Mouse (Mus musculus) liver, embryonic 12.5 days (tissue): ENCODE data around the gene Egfl8. TPM values are rescaled to one million over a fixed set of nuclear protein-coding genes. Genes with fewer than 3 reads are reported as not detected.
A peak's percentile ranks its signal among the peaks of the same experiment; 100 is the strongest.

ENCODE experiments used
- ATAC-seq: fragments of 200-750 bp; cut with Nextera tagmentation; 2 replicates; pipeline ENCODE4 v1.8.0; 2017; ENCODE audit warnings: moderate number of reproducible peaks, mild to moderate bottlenecking, moderate library complexity
- H3K27ac ChIP-seq: fragments of 300-500 bp; sonication (generic); 2 replicates; pipeline ENCODE4 v1.5.1; 2016; ENCODE audit warnings: mild to moderate bottlenecking
- H3K27me3 ChIP-seq: fragments of 300-500 bp; sonication (generic); replicated peaks from 2 replicates; pipeline ENCODE4 v1.6.1; 2016; ENCODE audit warnings: mild to moderate bottlenecking, moderate library complexity
- H3K36me3 ChIP-seq: fragments of 300-500 bp; sonication (generic); 2 replicates; pipeline ENCODE4 v1.6.1; 2016; ENCODE audit warnings: mild to moderate bottlenecking, moderate library complexity
- H3K4me1 ChIP-seq: fragments of 300-500 bp; sonication (generic); 2 replicates; pipeline ENCODE4 v1.6.1; 2016
- H3K4me2 ChIP-seq: fragments of 300-500 bp; sonication (generic); 2 replicates; pipeline ENCODE4 v1.6.1; 2016; ENCODE audit warnings: mild to moderate bottlenecking, moderate library complexity
- H3K4me3 ChIP-seq: fragments of 300-500 bp; sonication (generic); 2 replicates; pipeline ENCODE4 v1.5.1; 2016; ENCODE audit warnings: mild to moderate bottlenecking, moderate library complexity
- H3K9ac ChIP-seq: fragments of 300-500 bp; sonication (generic); 2 replicates; pipeline ENCODE4 v1.6.1; 2016; ENCODE audit warnings: mild to moderate bottlenecking, moderate library complexity
- H3K9me3 ChIP-seq: fragments of 300-500 bp; sonication (generic); replicated peaks from 2 replicates; pipeline ENCODE4 v1.6.1; 2016; ENCODE audit warnings: mild to moderate bottlenecking, moderate library complexity
- WGBS: fragments of 180-500 bp; shearing (Covaris S2); methylation state at CpG from one replicate; pipeline ENCODE4 v1.1.7; 2016; ENCODE audit not compliant: insufficient replicate concordance; 5-methylcytosine and 5-hydroxymethylcytosine counted together
- polyA plus RNA-seq: library from polyadenylated mRNA; unstranded; fragments of >200 nt; fragmentation: Nextera tagmentation; extraction: Ambion mirVana; gene quantifications from 2 replicates; pipeline ENCODE4 v1.2.1, GENCODE M21; 2016

Gene Egfl8
- polyA plus RNA-seq = 0.45 and 0.50 TPM in 2 replicates

DNA sequence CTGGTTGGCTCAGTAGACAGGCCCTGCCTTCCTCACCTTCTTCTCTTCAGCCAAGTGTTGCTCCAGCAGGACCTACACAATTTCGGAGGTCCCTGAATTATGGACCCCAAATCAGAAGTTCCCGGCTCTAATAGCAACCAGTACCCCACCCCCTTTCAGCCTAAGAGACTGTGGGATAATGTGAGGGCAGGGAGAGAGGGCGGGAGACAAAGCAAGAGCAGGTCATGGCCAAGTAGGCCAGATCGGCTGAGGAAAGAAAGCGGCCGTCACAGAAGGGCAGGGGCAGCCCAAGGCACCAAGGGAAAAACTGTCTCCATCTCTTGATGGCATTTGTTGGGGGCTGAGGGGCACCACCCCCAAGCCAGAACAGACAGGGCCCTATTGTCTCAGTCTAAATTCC, at the start of gene Egfl8:
Egfl8 (minus strand) TSS at position 101 of the 400 bp plus-strand sequence.
- no peak for ATAC-seq
- H3K4me2 ChIP-seq = no peak within 1 kb of the TSS
- H3K9ac ChIP-seq = no peak within 1 kb of the TSS
- H3K4me1 ChIP-seq = peaks cover 25% of the 10 kb centered on the region
- no peak within 1 kb of the TSS for H3K27ac ChIP-seq
- H3K9me3 ChIP-seq = no peaks in the 10 kb centered on the region
- no peak within 1 kb of the TSS for H3K4me3 ChIP-seq
- 66% methylated on average over 6 of the region's 6 CpGs for WGBS
- H3K36me3 ChIP-seq = peaks cover 62% of the 10 kb centered on the region
- no peaks in the 10 kb centered on the region for H3K27me3 ChIP-seq

DNA sequence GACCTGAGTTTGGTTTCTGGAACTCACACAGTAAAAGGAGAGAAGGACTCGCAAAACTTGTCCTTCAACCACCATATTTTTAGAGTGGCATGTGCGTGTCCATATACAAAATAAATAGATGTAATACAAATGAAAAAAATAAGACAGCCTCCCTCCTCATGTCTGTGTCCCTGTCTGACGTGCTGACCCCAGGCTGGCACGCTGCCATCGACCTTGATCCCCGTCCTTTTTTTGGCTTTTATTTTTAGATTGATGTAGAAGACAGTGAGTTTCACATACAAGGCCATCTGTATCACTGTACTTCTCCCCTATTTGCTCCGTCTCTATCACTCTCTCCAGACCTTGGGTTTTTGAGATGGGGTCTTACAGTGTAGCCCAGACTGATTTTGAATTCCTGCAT, 48.7 kb upstream of the Egfl8 start:
- Histone ChIP-seq H3K9ac (no peak overlapping the region), H3K27ac (no peak overlapping the region), H3K36me3 (no peaks in the 10 kb centered on the region), H3K4me3 (no peak overlapping the region), H3K9me3 (no peaks in the 10 kb centered on the region), H3K4me2 (no peak overlapping the region), H3K27me3 (peaks cover 67% of the 10 kb centered on the region), H3K4me1 (peaks cover 14% of the 10 kb centered on the region; the same call in 1 of the 2 replicates)
- 56% methylated on average over 7 of the region's 7 CpGs for WGBS
- ATAC-seq = no peak

DNA sequence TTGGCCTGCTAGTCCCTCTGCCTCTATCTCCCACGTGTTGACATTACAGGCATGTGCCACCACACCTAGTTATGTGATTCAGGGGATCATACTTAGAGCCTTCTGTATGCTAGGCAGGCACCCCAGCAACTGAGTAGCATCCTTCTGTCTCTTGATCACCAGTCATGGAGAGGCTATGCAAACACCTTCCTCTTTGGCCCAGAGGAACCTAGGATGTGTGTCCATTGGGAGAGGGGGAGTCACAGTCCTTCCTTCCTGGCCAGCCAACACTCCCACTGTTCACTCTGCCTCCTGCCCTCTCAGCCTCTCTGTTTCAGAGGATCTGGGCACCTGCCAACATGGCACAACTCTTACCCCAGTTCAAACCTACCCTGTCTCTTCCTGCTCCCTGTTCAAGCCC, 47.8 kb upstream of the Egfl8 start:
- no peak overlapping the region for H3K4me2 ChIP-seq
- no peaks in the 10 kb centered on the region for H3K36me3 ChIP-seq
- H3K9ac ChIP-seq = no peak overlapping the region
- WGBS = 23% methylated on average over 1 of the region's 1 CpGs
- no peak for ATAC-seq
- no peaks in the 10 kb centered on the region for H3K9me3 ChIP-seq
- H3K27ac ChIP-seq = no peak overlapping the region
- peaks cover 14% of the 10 kb centered on the region; the same call in 1 of the 2 replicates for H3K4me1 ChIP-seq
- no peak overlapping the region for H3K4me3 ChIP-seq
- H3K27me3 ChIP-seq = peaks cover 68% of the 10 kb centered on the region

DNA sequence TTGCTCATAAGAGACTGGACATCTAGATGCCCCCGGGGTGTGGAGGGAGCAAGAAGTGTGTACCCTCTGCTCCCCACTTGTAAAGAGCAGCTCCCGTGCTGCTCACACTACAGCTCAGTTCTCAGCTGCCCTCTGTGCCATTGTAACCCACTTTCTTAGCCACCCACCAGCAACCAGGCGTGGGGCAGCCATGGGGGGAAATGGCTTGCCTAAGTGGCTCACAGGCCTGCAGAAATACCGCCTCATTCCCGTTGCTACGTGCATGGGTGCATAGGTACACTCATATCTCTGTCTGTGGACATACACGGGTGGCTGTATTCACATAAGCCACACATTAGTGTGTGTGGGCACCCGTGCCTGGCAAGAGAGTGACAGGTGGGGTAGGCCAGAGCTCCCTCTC, 47.2 kb upstream of the Egfl8 start:
- H3K27ac ChIP-seq = no peak overlapping the region
- H3K36me3 ChIP-seq = no peaks in the 10 kb centered on the region
- ATAC-seq = no peak
- no peak overlapping the region for H3K9ac ChIP-seq
- H3K9me3 ChIP-seq = no peaks in the 10 kb centered on the region
- no peak overlapping the region for H3K4me3 ChIP-seq
- WGBS = 53% methylated on average over 8 of the region's 8 CpGs
- peaks cover 73% of the 10 kb centered on the region for H3K27me3 ChIP-seq
- peaks cover 14% of the 10 kb centered on the region; the same call in 1 of the 2 replicates for H3K4me1 ChIP-seq
- no peak overlapping the region for H3K4me2 ChIP-seq

DNA sequence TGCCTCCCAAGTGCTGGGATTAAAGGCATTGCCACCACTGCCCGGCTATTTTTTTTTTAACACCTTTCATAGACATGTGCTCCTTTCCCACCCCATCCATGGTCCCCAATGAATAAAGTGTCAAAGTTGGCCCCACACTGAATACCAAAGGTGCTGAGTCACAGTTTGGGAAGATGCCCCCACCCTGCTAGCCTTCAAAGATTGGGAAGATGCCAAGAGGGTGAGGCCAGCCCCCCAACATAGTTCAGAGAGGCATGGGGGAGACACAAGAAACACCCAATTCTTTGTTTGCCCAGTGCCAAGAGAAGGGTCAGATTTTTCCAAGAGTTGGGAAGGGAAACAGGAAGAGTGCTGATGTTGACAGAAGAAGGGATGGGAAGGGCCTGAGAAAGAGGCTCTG, 46.7 kb upstream of the Egfl8 start:
- ATAC-seq = no peak
- H3K4me2 ChIP-seq = no peak overlapping the region
- H3K9me3 ChIP-seq = no peaks in the 10 kb centered on the region
- no peak overlapping the region for H3K4me3 ChIP-seq
- WGBS = 68% methylated on average over 1 of the region's 1 CpGs
- H3K27ac ChIP-seq = no peak overlapping the region
- H3K4me1 ChIP-seq = peaks cover 14% of the 10 kb centered on the region; the same call in 1 of the 2 replicates
- H3K36me3 ChIP-seq = no peaks in the 10 kb centered on the region
- no peak overlapping the region for H3K9ac ChIP-seq
- peaks cover 78% of the 10 kb centered on the region for H3K27me3 ChIP-seq

DNA sequence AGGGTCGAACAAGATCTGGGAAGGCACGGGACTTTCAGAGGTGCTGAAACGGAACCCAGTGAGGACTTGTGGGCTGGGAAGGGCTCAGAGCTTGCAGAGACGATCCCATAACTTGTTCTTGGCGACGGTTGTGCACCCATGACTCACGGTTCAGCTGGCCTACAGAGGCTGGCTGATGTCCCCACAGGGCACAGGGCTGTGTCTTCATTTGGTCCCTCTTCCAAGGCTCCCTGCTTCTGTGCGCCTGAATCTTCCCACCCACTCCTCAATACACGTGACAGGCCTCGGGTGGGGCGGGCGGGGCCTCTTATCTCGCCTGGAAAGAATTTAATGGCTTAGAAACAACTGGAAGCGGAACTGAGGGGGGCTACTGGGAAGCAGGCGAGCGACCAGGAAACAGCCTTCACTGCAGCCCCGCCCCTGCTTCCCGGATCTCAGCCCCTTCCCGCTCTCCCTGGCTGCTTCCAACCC, 45.4 kb upstream of the Egfl8 start:
- H3K9me3 ChIP-seq = no peaks in the 10 kb centered on the region
- H3K4me2 ChIP-seq = peak overlapping the region; percentile 12; the same call in 1 of the 2 replicates
- peaks cover 83% of the 10 kb centered on the region for H3K27me3 ChIP-seq
- no peaks in the 10 kb centered on the region for H3K36me3 ChIP-seq
- no peak for ATAC-seq
- H3K27ac ChIP-seq = no peak overlapping the region
- peaks cover 14% of the 10 kb centered on the region; the same call in 1 of the 2 replicates for H3K4me1 ChIP-seq
- no peak overlapping the region for H3K4me3 ChIP-seq
- WGBS = 4% methylated on average over 19 of the region's 19 CpGs
- no peak overlapping the region for H3K9ac ChIP-seq

DNA sequence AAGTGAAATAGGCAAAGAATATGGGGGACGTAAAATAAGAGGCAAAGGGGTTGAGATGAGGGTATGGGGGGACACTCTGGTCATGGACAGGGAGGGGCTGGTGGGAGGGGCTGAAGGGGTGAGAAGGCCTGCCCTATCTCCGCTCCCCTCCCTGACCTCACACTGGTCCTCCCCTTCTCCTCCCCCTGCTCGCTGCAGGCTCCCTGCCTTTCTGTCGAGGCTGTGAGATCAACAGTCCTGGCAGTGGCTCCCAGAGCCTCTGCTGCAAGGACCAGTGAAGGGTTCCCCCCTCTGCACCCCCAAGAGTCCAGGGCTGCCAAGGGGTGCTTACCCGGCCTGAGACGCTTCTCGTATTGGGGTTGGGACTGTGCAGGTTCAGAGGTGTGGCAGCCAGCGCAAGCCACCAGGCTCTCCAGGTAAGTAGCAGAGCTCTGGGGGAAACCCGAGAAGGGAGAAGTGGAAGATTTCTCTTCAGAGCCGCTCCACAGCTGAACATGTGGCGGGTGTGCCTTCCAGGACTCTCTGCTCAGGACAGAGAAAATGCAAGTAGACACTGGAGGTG, 44.6 kb upstream of the Egfl8 start:
- 33% methylated on average over 10 of the region's 11 CpGs for WGBS
- H3K36me3 ChIP-seq = no peaks in the 10 kb centered on the region
- H3K9me3 ChIP-seq = no peaks in the 10 kb centered on the region
- ATAC-seq = no peak
- H3K27ac ChIP-seq = no peak overlapping the region
- H3K4me1 ChIP-seq = peaks cover 18% of the 10 kb centered on the region; the same call in 1 of the 2 replicates
- no peak overlapping the region for H3K4me2 ChIP-seq
- peaks cover 76% of the 10 kb centered on the region for H3K27me3 ChIP-seq
- H3K9ac ChIP-seq = no peak overlapping the region
- H3K4me3 ChIP-seq = no peak overlapping the region

DNA sequence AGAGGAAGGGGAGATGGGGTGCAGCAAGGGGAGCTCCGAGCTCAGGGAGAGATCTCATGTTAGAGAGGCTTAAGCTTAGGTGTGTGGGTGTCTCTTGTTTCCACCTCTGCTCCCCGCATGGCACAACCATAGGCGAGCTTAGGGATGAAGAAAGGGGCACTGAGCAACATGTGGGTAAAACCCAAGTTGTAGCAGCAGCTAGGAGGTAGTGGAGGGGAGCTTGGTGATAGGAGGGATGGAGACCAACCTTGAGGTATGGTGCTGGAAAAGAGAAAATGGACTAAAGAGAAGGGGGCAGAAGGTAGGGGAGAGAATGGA, 44.1 kb upstream of the Egfl8 start:
- H3K4me2 ChIP-seq = no peak overlapping the region
- peaks cover 22% of the 10 kb centered on the region; the same call in 1 of the 2 replicates for H3K4me1 ChIP-seq
- H3K27ac ChIP-seq = no peak overlapping the region
- H3K9ac ChIP-seq = no peak overlapping the region
- WGBS = 49% methylated on average over 3 of the region's 3 CpGs
- 0 out of 2 replicates have a peak, but pooled peaks cover 3% of the 10 kb centered on the region for H3K36me3 ChIP-seq
- H3K9me3 ChIP-seq = no peaks in the 10 kb centered on the region
- peaks cover 71% of the 10 kb centered on the region for H3K27me3 ChIP-seq
- H3K4me3 ChIP-seq = no peak overlapping the region
- no peak for ATAC-seq

DNA sequence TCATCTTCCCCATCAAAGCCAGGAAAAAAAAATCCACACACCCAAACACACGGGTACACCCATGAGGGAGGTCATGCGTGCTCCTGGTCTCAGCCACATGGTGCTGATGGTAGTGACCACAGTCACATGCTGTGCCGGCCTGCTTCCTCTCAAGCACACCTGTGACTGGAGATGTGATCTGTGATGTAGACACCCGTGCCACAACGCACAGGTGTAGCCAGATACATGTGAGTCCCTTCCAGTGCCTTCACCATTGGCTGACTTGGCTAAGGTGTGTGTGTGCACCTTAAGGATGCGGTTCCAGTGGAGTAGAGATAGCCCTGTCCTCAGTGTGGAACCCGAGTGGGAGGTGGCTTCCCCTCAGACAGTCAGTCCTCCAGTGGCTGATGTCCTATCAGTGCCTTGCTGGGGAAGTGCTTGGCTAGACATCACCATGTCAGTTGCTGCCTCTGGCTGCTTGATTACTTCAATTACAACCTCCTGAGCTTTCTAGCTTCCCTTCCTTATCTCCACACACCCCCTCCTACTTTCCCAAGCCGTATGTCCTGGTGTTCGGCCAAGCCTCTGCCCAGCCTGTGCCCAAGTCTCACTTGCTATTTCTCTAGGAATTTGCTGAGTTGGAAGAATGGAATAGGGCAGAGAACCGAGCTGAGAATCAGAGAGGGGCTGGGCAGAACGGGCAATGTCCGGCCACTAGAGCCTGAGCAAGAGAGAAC, 43.6 kb upstream of the Egfl8 start:
- no peak overlapping the region for H3K9ac ChIP-seq
- H3K4me3 ChIP-seq = no peak overlapping the region
- no peaks in the 10 kb centered on the region for H3K9me3 ChIP-seq
- peaks cover 7% of the 10 kb centered on the region; the same call in 1 of the 2 replicates for H3K36me3 ChIP-seq
- ATAC-seq = no peak
- no peak overlapping the region for H3K4me2 ChIP-seq
- whole genome bisulfite sequencing = 37% methylated on average over 12 of the region's 12 CpGs
- no peak overlapping the region for H3K27ac ChIP-seq
- H3K4me1 ChIP-seq = peaks cover 22% of the 10 kb centered on the region; the same call in 1 of the 2 replicates
- H3K27me3 ChIP-seq = peaks cover 66% of the 10 kb centered on the region

DNA sequence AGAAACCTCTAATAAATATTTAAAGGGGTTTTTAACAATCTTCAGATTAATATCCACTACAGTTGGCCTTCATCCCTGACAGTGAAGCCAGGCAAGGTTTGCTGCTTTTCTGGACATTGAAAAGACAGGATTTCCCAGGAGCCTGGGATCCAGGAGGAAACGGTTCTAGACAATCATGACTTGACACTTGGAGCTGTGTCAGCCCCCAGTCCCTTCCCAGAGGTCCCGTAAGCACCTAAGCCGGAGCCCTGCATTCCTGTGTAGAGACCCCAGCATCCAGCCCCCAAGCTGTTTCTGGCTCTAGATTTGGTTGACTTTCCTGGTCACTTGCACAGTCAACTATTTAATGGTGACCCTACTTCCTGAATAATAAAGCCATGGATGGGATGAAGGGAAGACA, 42.8 kb upstream of the Egfl8 start:
- Histone ChIP-seq H3K4me1 (peaks cover 22% of the 10 kb centered on the region; the same call in 1 of the 2 replicates), H3K9ac (no peak overlapping the region; the same call in 1 of the 2 replicates), H3K27me3 (peaks cover 61% of the 10 kb centered on the region), H3K9me3 (no peaks in the 10 kb centered on the region), H3K27ac (no peak overlapping the region), H3K4me3 (no peak overlapping the region), H3K36me3 (peaks cover 15% of the 10 kb centered on the region), H3K4me2 (no peak overlapping the region)
- no peak for ATAC-seq
- 58% methylated on average over 3 of the region's 3 CpGs for WGBS

DNA sequence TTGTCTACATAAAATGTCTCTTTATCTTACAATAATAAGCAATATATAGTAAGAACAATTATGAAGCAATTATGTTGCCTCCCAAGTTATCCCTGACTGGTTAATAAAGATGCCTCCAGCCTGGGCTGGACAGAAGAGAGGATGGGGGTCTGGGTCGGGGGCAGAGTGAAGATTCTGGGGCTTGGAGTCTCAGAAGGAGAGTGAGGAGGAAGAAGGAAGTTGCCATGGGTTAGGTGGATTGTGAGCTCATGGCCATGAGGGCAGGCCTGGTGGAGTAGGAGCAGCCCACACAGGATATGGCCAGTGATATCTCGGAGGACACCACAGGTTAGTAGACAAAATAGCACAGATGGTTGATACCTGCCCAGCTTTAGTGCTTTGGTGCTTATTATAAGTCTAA, 42.4 kb upstream of the Egfl8 start:
- no peak for ATAC-seq
- peaks cover 56% of the 10 kb centered on the region for H3K27me3 ChIP-seq
- H3K9me3 ChIP-seq = no peaks in the 10 kb centered on the region
- H3K4me1 ChIP-seq = peaks cover 22% of the 10 kb centered on the region; the same call in 1 of the 2 replicates
- H3K27ac ChIP-seq = no peak overlapping the region
- 23% methylated on average over 2 of the region's 2 CpGs for WGBS
- no peak overlapping the region for H3K4me2 ChIP-seq
- H3K36me3 ChIP-seq = peaks cover 19% of the 10 kb centered on the region
- H3K9ac ChIP-seq = no peak overlapping the region
- H3K4me3 ChIP-seq = no peak overlapping the region

DNA sequence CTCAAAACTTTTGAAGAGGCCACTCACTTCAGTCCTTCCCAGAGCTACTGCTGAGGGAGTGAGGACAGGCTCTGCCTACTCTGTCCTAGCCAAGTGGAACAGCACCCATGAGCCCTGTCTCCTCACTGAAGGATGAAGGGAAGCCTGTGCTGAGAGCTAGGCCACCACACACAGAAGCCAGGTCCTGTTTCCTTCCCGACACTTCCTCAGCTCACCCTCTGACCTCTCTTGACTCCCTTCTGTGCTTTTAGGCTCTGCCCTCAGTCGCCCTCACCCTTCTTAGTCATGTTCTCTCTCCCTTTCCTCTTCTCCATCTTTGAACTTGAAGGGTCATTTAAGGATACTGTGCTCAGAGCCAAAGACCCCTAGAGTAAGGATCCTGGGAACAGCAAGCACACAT, 41.5 kb upstream of the Egfl8 start:
- peaks cover 22% of the 10 kb centered on the region; the same call in 1 of the 2 replicates for H3K4me1 ChIP-seq
- no peak overlapping the region for H3K4me3 ChIP-seq
- H3K9ac ChIP-seq = no peak overlapping the region
- no peak overlapping the region for H3K27ac ChIP-seq
- H3K9me3 ChIP-seq = no peaks in the 10 kb centered on the region
- 27% methylated on average over 2 of the region's 2 CpGs for WGBS
- ATAC-seq = no peak
- no peak overlapping the region for H3K4me2 ChIP-seq
- peaks cover 28% of the 10 kb centered on the region for H3K36me3 ChIP-seq
- peaks cover 48% of the 10 kb centered on the region for H3K27me3 ChIP-seq
